Mouse (Mus musculus) kidney, adult 2 months (tissue): ENCODE measurements around the gene Pgp.

Source experiments
- CTCF ChIP-seq: fragments of 200-500 bp; conservative IDR thresholded peaks from 2 replicates; pipeline ENCODE4 v1.5.1; 2011; ENCODE audit warnings: low read depth, mild to moderate bottlenecking, control low read depth, low read length, moderate library complexity, mixed read lengths; ENCODE audit not compliant: insufficient read depth, insufficient read length
- POLR2A ChIP-seq: fragments of 200-500 bp; IDR thresholded peaks from one replicate; pipeline ENCODE4 v1.6.1; 2011; ENCODE audit warnings: low read depth, low read length, control low read depth

GRCm38 (mm10) chr17:24488662-24489264, 18.6 kb downstream of the Pgp start:
- TF ChIP-seq CTCF (no peak), POLR2A (no peak)
